Mouse (Mus musculus): ENCODE measurements at regions not wholly inside any gene's neighbourhood (a gene's known extent, or its start where the extent isn't known, plus 50 kb on each side); places are given as distances from the start of the nearest gene placed in this dataset.
"Not testable (repeated sequence)": the region's sequence is repeated elsewhere in the genome, so short reads cannot be mapped to it uniquely, and the experiment has no call there.

GRCm38 (mm10) chr14:120758200-120758830 lies 152.7 kb upstream of the Ipo5 start:
- DNase-seq: no peak

- DNase-seq: no peak
Measured at GRCm38 (mm10) chr14:120762168-120762567, 148.9 kb upstream of the Ipo5 start.

GRCm38 (mm10) chr14:120762733-120763132 lies 148.3 kb upstream of the Ipo5 start:
- DNase-seq: no peak

GRCm38 (mm10) chr14:120763796-120764195 lies 147.2 kb upstream of the Ipo5 start:
- DNase-seq: no peak

- DNase-seq: no peak
Measured at GRCm38 (mm10) chr14:120764386-120764785, 146.6 kb upstream of the Ipo5 start.

GRCm38 (mm10) chr14:120766451-120766850 lies 144.6 kb upstream of the Ipo5 start:
- DNase-seq: no peak

GRCm38 (mm10) chr14:120770579-120770978 lies 140.4 kb upstream of the Ipo5 start:
- no peak for DNase-seq

- DNase-seq: not testable (repeated sequence)
Measured at GRCm38 (mm10) chr14:120773001-120773400, 138.0 kb upstream of the Ipo5 start.

- DNase-seq: peak; percentile 11
Measured at GRCm38 (mm10) chr14:120791828-120792554, 119.0 kb upstream of the Ipo5 start.

GRCm38 (mm10) chr14:120797916-120798490 lies 113.0 kb upstream of the Ipo5 start:
- DNase-seq: no peak

- DNase-seq: no peak
Measured at GRCm38 (mm10) chr14:120803191-120803590, 107.8 kb upstream of the Ipo5 start.

- DNase-seq: no peak
Measured at GRCm38 (mm10) chr14:120803739-120804138, 107.3 kb upstream of the Ipo5 start.

- DNase-seq: no peak
Measured at GRCm38 (mm10) chr14:120804183-120804848, 106.7 kb upstream of the Ipo5 start.

- no peak for DNase-seq
Measured at GRCm38 (mm10) chr14:120805137-120805536, 105.9 kb upstream of the Ipo5 start.

- DNase-seq: not testable (repeated sequence)
Measured at GRCm38 (mm10) chr14:120805816-120806552, 105.0 kb upstream of the Ipo5 start.

- DNase-seq: no peak
Measured at GRCm38 (mm10) chr14:120806553-120806893, 104.5 kb upstream of the Ipo5 start.

GRCm38 (mm10) chr14:120809321-120809720 lies 101.7 kb upstream of the Ipo5 start:
- no peak for DNase-seq

GRCm38 (mm10) chr14:120813938-120814337 lies 97.1 kb upstream of the Ipo5 start:
- DNase-seq: no peak

- not testable (repeated sequence) for DNase-seq
Measured at GRCm38 (mm10) chr14:120815126-120815525, 95.9 kb upstream of the Ipo5 start.

GRCm38 (mm10) chr14:120816529-120816928 lies 94.5 kb upstream of the Ipo5 start:
- no peak for DNase-seq

GRCm38 (mm10) chr14:120826187-120826586 lies 84.8 kb upstream of the Ipo5 start:
- DNase-seq: no peak

- DNase-seq: not testable (repeated sequence)
Measured at GRCm38 (mm10) chr14:120830389-120830835, 80.6 kb upstream of the Ipo5 start.

GRCm38 (mm10) chr14:120831397-120831796 lies 79.6 kb upstream of the Ipo5 start:
- no peak for DNase-seq

All from thymus, postnatal 4 days (tissue).